Mouse (Mus musculus) erythroblast, embryonic 14.5 days (primary cell): ENCODE measurements around the gene Adamts16.

ENCODE experiments used
- GATA1 ChIP-seq: IDR thresholded peaks from 2 replicates; pipeline ENCODE4 v1.6.1; 2012; ENCODE audit warnings: low read length, inconsistent platforms, mixed read lengths
- TAL1 ChIP-seq: IDR thresholded peaks from 3 replicates; pipeline ENCODE4 v1.6.1; 2012; ENCODE audit warnings: low read length, inconsistent platforms, mixed read lengths

- TF ChIP-seq GATA1 (no peak), TAL1 (no peak)
Measured at GRCm38 (mm10) chr13:70732781-70733180, 108.8 kb downstream of the Adamts16 start.
